Mouse (Mus musculus): ENCODE measurements around the gene Mfsd2a.

The Mfsd2a gene

DNA sequence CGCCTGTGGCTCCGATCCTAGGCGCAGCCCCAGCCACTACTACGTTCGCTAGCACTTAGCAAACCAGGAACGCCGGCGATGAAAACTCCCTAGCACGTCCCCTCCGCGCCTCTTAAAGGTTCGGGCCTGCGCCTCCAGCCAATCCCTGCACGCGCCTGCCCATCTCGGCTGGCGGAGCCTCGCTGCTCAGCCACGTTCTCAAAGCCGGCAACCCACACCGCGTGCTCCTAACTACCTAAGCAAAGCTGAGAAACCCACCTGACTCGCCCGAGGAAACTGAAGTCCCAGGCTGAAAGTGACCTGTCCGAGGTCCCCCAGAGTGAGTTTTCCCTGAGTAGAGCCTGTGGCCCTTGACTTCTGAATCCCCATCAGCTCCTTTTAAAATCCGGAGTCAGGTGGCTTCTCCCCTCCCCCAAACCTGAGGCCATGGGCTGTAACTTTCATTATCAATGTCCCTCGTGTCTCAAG is at the start of gene Mfsd2a:
Gene Mfsd2a, minus strand, starts transcription at position 89 of the 468 bp plus-strand sequence.
- peak; percentile 67 for DNase-seq

DNA sequence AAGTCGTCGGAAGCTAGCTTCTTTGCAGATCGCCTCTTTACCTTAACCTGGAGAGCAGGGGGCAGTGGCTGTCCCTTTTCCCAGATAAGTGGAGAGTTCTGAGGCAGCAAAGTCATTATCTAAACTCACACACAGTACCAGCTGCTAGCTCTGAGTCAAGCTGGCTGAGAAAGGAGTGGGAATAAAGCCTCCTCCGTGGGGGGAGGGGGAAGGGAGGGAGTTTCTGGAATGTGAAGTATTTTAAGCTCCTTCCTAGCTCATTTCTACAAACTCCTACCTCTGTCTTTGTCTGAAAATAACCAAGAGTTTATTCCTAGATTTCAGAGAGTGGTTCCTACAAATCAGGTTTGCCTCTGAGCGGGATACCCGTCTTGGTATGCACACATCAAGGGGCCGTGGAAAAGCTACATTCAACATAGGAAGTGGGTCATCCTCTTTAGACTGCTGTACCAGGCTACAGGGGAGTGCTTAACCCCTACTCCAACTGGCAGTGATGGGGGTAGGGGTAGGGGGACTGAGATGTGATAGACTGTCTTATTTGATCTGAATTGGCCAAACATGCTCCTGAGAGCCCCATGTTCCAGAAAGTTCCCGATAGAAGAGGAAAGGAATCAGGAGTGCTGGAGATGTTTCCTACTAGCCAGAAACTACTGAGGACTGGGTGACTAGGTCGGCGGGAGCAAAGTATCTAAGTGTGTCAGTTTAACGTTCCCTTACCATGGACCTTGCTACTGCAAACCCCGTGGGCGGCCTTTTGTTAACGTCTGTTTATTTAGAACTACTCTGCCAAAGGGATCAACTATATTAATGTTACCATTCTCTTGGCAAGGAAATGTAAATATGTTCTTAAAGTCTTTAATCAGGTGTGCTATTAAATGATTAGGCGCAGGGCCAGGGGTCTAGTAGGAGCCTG is 44.3 kb upstream of the Mfsd2a start:
- peak; percentile 74 for DNase-seq

DNA sequence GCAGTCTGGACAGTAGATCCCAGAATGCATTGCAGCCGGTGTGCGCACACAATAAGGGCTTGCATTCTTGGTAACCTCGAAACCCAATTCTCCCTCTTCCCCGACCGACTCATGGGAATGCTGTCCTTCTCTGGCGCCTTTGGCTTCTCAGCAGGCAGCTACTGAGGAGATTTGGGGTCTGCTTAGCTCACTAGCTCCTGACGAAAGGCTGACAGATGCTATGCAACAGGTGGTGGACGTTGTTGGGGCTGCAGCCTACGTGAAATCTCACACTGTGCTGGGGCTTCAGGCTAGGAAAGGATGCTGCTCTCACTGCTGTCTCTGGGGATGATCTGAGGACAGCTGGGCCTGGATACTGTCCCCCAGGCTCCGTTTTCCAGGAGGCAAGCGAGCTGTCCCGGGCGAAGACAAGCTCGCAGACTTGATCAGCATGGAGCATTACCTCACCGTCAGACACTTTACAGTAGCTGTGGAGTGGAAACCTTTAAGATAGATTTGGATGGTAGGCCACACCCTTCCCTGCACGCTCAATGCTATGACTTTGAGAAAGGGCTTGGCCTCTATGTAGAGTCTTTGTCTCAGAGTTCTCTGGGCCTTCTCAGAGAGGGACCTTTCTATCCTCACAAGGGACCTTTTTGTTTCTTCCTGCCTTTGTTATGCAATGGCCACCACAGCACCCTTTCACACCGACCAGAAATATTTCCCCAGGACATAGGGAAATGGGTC is 39.8 kb upstream of the Mfsd2a start:
- DNase-seq = no peak

DNA sequence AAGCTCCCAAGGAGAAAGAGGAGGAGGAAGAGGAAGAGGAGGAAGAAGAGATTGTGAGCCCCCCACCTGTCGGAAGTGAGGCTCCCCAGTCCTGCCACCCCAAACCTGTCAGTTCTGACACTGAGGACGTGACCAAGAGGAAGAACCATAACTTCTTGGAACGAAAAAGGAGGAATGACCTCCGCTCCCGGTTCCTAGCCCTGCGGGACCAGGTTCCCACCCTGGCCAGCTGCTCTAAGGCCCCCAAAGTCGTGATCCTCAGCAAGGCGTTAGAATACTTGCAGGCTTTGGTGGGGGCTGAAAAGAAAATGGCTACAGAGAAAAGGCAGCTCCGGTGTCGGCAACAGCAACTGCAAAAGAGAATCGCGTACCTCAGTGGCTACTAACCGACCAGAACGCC is 39.1 kb upstream of the Mfsd2a start:
- DNase-seq = no peak

DNA sequence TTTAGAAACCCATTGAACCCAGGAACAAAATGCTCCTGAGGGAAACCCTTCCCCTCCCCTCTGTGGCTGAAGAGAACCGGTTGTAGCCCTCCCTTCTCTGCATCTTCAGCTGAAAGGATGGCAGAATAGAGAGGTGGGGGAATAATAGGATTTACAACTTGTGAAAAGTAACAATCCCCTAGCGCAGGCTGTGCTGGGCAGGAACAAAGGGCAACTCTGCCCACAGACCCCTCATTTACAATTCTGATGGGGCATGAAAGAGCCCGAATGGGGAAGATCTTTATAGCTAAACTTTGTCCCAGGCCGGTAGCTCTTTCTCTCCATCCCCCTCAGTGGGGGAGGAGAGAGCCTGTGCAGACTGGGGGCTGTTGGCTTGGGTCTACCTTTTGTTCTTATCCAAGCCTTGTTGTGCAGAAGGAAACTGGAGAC is 38.3 kb upstream of the Mfsd2a start:
- DNase-seq = no peak

DNA sequence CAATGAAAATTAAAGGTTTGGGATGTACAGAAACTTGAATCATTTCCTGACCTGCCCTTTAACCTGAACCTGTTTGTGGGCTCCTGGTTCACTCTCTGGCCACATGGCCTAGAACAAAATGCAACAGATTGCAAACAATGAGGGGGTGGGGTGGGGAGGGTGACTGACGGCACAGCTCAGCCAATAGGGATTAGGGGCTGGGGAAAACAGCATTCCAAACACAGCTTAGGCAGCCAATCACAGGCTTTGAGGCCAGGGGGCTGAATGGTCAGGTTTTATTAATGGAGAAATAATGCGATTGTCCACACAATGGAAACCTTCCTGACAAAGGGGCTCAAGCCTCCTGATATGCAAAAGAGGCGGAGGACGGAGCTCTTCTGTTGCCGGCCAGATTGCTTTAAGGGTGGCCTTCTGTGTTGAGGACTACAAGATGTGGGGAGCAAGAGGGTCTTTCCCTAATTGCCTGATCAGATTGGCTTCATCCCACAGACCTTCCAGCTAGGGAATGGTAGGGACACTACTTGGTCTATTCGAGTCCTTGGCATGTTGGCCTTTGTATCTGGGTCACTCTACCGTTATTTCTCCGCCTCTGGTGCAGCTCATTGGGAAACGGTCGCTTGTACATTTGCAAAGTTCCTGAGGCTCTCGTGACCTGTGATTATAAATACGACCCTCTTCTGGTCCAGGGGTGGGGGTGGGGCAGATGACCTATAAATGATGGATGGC is 37.7 kb upstream of the Mfsd2a start:
- DNase-seq = peak; percentile 34

DNA sequence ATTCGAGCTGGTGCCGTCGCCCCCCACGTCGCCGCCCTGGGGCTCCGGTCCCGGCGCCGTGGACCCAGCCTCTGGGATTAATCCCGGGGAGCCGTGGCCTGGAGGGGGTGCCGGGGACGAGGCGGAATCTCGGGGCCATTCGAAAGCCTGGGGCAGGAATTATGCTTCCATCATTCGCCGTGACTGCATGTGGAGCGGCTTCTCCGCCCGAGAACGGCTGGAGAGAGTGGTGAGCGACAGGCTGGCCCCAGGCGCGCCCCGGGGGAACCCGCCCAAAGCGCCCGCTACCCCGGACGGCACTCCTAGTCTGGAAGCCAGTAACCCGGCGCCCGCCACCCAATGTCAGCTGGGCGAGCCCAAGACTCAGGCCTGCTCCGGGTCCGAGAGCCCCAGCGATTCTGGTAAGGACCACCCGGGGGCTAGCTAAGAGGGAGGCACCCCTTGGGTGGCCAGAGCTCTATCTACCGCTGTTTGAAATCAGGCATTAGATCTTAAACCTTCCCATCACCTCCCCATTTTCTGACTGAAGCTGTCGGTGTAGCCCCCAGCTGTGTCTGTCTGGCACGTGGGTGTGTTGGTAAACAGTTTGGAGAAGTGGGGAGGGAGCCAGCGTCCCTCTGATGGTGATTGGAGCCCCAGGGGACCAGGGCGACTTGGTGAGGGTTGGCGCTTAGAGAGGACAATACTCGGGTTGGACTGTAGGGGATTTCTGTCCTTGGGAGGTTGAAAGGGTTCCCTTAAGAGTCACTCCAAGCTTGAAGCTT is 35.8 kb upstream of the Mfsd2a start:
- peak; percentile 38 for DNase-seq

DNA sequence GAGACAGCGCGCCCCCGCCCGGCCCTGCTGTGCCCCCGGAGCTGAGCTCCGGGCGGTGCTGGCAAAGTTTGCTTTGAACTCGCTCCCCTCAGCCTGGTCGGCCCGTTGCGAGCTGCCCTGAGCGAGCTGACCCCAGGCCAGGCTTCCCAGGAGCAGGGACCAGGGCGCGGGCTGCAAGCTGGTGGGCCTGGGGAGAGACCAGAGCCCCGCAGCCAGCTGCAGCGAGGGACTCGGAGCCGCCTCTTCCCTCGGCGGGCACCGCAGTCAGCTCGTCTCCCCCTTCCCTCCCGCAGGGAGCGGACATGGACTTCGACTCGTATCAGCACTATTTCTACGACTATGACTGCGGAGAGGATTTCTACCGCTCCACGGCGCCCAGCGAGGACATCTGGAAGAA is 35.2 kb upstream of the Mfsd2a start:
- no peak for DNase-seq

DNA sequence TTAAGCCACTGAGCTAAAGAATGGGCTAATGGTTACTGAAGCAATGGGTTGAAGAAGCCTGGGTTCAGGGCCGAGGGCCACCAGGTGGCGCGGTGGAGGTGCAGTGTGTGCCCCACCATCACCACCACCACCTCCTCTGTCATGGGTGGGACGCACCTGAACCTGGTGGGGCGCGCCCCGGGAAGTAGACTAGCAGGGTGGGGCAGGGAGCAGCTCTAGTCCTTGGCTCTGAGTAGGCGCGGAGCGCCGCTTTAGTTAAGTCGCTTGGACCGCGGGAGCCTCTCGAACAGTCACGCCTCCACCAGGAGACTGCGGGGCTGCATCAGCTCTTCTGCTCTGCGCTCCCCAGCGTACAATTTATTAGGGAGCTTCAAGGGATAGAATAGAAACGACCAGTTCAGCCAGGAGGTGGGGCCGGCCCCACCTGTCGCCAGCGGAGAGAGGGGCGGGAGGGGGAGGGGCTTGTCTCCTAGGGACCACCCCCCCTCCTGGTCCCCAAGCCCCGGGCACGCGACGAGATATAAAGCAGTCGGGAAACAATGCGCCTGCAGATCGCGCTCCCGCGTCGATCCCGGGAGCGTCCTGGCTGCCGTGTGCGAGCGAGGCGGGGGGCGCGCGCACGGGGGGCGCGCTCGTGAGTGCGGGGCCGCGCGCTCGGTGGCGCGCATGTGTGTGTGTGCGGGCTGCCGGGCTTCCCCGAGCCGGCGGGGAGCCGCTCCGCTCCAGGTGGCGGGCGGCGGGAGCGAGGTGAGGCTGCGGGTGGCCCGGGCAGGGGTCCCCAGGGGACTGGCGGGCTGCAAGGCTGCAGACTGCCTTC is 34.6 kb upstream of the Mfsd2a start, which contains the start of gene Mycl:
Gene Mycl, plus strand, starts transcription at position 249 of the 817 bp plus-strand sequence.
- DNase-seq = peak; percentile 88

DNA sequence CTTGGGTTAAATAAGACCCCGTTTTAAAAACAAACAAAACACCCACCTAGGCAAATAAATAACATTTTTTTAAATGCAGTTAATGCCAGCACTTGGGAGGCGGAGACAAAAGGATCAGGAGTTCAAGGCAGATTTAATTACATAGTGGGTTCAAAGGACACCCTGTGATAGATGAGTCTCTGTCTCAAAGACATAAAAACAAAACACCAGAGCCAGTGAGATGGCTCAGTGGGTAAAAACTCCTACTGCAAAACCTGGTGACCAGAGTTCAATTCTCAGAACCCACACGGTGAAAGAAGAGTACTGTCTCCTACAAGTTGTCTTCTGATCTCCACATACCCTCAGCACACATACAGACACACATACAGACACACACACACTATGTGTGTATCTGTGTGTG is 31.3 kb upstream of the Mfsd2a start:
- DNase-seq = no peak

DNA sequence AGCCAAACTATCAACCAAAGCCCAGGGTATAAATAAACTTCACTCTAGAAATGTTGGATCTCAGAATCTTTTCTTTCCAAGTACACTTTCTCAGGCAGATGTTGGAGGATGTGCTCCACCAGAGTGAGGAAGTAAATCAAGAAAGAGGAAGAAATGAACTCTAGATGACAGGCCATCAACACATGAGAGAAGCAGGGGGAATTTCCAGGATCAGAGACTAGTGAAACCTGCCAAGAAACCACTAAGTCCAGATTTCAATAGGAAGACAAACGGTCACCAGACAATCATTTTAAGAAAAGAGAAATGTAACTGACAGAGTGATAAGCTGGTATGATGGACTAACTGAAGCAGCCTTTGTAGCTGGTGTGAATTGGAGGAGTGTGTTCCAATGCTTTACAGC is 30.2 kb upstream of the Mfsd2a start:
- DNase-seq = no peak

DNA sequence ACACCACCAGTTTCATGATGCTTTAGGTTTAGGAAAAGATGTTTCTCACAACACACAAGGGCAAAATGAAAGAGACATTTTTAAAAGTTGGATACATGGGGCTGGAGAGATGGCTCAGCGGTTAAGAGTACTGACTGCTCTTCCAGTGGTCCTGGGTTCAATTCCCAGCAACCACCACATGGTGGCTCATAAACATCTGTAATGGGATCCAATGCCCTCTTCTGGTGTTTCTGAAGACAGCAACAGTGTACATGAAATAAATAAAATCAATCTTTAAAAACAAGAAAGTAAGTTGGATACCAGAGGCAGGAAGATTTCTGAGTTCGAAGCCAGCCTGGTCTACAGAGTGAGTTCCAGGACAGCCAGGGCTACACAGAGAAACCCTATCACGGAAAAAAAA is 27.0 kb upstream of the Mfsd2a start:
- peak; percentile 24 for DNase-seq

DNA sequence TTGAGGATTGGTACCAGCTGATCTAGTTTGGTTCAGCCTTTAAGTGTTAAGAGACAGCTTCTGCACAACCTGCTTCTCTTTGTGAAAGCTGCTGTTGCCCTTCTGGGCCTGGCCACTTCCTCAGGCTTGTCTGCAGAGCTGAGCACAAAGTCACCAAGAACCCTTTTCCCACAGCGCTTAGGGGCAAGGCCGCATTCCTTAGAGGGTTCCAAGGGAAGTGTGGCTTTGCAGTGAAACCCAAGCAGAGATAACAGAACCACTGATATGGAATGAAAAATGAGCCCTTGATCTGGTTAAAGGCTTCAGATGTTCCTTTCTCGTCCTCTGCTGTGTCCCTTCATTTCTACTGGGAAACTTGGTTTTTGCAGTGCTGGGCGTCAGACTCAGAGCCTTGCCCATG is 26.4 kb upstream of the Mfsd2a start:
- no peak for DNase-seq

DNA sequence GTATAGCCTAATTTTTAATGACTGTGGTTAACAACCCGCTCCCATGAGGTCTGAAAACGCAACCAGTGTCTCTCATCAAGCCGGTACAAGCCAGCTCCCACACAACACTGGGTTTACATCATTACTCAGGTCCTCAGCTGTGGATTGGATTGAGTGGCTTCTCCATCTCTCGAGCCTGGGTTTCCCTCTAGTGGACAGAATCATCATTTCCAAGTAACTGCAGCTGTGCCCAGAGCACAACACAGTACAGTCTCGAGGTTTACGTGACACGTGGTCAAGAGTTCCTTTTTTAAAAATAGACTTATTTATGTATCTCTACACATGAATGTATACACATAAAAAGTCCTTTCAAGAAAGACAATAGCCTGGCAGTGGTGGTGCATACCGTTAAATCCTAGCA is 24.1 kb upstream of the Mfsd2a start:
- peak; percentile 54 for DNase-seq

DNA sequence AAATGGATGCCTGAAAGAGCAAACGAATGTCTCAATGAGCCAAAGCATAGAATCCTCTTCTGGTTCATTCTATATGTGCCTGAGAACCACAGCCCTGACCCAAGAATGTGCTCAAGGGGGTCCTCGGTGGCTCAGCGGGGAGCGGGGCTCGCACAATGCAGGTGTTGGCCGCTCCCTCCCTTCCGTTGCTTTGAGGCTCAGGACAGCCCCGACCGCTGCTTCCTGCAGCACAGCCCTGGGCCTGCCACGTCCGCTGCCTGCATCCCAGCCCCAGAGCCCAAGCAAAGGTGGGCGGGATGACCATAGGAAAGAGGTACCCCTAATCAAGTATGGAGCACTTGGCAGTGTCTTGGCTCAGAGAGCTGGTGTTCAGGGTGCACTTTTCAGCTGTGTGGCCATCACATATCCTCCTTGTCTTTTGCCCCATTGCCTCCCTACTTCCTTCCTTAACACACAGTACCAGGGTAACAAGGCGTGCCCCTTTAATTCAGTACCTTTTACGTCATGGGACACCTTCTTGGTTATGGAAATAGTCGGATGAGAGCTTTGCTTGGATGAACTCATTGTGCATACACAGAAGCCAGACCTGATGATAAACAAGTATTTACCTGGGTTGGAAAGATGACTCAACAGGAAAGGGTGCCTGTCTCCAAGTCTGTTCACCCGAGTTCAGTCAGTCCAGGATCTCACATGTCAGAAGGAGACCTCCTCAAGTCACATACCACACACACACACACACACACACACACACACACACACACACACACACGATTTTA is 22.7 kb upstream of the Mfsd2a start:
- no peak for DNase-seq

DNA sequence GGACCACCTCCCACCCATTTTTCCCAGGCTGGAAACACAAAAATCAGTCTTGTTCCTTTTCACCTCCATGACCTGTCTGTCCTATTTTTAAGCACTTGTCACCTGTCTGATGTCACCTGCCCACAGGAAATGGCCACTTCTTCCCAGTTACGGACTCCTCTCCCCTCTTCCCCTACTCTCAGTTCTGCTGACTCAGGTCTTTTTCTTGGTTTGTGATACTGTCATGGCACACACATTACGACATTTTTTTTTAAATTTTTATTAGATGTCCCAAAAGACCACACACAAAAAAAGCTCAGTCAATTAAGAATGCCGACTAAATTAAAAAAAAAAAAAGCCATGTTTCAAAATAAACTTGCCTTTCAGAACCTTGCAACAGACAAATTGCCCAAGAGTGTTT is 21.5 kb upstream of the Mfsd2a start:
- no peak for DNase-seq

DNA sequence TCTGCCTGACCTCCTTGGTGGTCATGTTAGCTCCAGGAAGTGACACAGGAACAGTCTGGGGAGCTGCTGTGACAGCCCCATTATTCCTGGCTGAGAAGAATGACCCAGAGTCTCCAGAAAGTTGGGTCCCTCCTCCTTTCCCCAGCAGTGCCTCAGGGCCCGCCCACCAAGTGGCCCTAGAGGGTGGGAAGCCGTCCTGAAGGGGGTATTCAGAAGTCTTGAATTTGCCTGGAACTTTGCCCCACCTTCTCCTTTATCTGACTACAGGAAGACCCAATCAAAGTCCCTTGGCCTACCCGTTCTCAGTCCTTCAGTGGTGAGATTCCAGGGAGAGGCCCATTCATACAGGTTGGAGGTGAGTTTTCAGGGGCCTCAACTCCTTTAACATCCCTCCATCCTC is 20.9 kb upstream of the Mfsd2a start:
- DNase-seq = no peak

DNA sequence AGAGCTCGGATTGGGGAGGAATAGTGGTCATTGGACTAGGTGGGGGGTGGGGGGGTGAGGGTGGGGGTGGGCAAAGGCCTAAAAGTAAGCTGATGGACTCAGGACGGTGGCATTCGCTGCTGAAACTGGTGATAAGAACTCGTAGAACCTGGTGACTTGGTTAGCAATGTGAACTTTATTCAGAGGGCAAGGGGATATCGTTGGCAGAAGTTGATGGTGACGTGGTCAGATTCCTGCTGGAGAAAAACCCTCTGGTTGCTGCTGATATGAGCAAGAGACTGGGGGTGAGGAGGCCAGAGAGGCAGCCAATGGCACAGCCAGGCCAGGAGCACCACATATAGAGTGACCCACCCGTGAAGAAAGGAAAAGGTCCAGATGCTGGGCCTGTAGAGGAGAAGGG is 20.2 kb upstream of the Mfsd2a start:
- DNase-seq = no peak

DNA sequence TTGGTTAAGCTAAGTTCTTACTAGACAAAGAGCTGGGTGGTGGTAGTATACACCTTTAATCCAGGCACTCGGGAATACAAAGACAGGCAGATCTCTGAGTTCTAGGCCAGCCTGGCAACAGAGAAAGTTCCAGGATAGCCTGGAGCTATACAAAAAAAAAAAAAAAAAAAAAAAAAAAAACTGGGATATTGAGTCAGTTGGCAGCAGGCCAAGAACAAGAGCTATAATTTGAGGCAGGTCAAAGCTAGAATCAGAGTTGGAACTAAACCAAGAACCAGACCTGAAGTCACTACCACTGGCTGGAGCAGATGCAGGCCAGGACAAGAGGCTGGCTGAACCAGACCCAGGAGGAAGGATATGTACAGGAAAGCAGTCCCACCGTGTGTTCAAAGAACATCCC is 19.7 kb upstream of the Mfsd2a start:
- DNase-seq = no peak

DNA sequence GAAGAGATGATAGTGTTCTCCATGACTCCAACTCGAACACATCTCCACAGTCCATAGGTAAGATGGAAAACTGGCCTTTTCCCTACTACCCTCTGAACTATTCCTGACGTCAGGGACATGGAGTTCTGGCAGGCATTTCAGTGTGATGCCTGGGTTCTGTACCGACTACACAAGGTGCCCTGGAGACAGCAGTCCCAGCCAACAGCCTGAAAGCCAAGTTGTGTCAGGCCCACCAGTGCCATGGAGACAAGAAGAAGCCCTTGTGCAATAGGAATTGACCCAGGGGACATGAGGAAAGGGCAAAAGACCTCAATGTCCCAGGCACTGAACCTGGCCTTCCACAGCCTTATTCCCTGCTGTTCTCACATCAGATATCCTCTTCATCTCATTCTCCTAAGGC is 18.8 kb upstream of the Mfsd2a start:
- DNase-seq = no peak

DNA sequence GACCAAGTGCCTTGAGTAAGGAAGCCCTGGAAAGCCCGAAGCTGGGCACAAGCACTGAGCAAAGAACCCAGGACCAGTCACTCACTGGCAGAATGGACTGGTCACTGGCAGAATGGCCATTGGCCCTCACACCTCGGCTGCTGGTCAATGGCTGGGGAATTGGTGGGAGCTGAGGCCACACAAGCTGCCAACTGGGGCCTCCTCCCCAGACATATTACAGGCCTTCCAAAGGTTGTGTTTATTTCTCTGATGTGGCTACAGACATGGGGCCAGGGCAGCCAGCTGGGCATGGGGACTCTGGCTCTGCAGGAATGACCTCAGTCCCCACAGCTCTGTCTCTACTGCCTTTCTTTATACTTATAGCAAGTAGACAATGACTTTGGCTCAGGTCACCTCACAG is 17.9 kb upstream of the Mfsd2a start:
- no peak for DNase-seq

Data from right cerebral cortex, postnatal 14 days (tissue).